Mouse (Mus musculus): Measurements from ENCODE around the gene Gm3012. TPM values are rescaled to one million over a fixed set of nuclear protein-coding genes. Genes with fewer than 3 reads are reported as not detected.
"Not testable (repeated sequence)": the region's sequence is repeated elsewhere in the genome, so short reads cannot be mapped to it uniquely, and the experiment has no call there.

The Gm3012 gene
- polyA plus RNA-seq (2015; fragmentation: Nextera tagmentation; extraction: Ambion mirVana): not detected in 2 replicates

DNA sequence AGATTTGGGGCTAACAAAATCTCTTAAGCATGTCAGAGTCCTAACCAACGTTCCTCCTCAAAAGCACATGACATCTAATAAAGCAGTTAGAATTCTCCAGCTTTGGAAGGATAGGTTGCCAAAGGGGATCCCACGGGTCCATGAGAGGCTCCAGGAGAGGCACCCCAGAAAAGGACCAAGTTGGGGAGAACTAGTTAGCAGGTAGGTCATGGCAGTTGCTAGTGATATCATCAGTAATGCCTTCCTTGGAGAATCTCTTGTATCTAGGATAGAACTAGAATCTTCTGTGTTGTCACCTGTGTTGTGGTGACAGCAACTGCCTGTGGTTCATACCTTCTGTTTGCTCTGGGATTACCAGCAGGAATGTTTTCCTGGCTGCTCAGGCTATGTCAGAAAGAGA, at the start of gene Gm3012:
Gene Gm3012, plus strand, starts transcription at position 301 of the 400 bp plus-strand sequence.
- not testable (repeated sequence) for H3K27me3 ChIP-seq; H3K4me3 ChIP-seq (replicated peaks); ATAC-seq (ENCODE audit: insufficient number of reproducible peaks, low FRiP score, low TSS enrichment, low read depth); H3K4me2 ChIP-seq (replicated peaks); H3K36me3 ChIP-seq; H3K9me3 ChIP-seq (replicated peaks); H3K9ac ChIP-seq; H3K4me1 ChIP-seq; H3K27ac ChIP-seq (replicated peaks)
- no CpG with 5 or more reads among the region's 2 CpGs for WGBS

DNA sequence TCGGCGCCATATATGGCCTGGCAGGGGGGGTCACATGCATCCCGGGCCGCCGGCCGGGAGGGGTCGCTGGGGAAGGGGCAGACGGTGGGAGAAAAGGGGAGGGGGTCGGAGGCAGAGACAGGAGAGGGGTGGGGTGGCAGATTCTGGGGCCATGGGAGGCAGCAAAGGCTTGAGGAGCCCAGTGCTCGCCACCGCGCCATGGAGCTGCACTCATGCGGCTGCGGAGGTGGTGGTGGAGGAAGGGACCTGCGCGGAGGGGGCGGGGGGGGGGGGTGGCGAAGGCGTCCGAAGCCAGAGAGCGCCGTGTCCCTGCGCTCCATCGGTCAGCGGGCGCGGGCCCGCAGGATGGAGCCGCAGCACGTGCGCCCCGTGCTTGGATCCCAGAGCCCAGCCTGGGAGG, 17.4 kb downstream of the Gm3012 start, which contains the start of gene Gm3020:
Gene Gm3020, plus strand, starts transcription at position 301 of the 400 bp plus-strand sequence.
- H3K9ac ChIP-seq; H3K4me1 ChIP-seq; H3K4me3 ChIP-seq (replicated peaks); H3K27ac ChIP-seq (replicated peaks); H3K27me3 ChIP-seq; ATAC-seq (ENCODE audit: insufficient number of reproducible peaks, low FRiP score, low TSS enrichment, low read depth); H3K9me3 ChIP-seq (replicated peaks); H3K4me2 ChIP-seq (replicated peaks); H3K36me3 ChIP-seq: not testable (repeated sequence)
- WGBS: no CpG with 5 or more reads among the region's 32 CpGs

DNA sequence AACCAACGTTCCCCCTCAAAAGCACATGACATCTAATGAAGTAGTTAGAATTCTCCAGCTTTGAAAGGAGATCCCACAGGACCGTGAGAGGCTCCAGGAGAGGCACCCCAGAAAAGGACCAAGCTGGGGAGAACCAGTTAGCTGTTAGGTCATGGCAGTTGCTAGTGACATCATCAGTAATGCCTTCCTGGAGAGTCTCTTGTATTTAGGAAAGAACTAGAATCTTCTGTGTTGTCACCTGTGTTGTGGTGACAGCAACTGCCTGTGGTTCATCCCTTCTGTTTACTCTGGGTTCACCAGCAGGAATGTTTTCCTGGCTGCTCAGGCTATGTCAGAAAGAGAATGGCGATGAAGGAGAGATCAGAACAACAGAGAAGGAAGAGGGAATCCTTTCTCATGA, 54.2 kb downstream of the Gm3012 start, which contains the start of gene Gm3043:
Gene Gm3043, plus strand, starts transcription at position 301 of the 400 bp plus-strand sequence.
- H3K9ac ChIP-seq; H3K9me3 ChIP-seq (replicated peaks); H3K4me3 ChIP-seq (replicated peaks); H3K4me2 ChIP-seq (replicated peaks); H3K36me3 ChIP-seq; H3K27me3 ChIP-seq; H3K27ac ChIP-seq (replicated peaks); ATAC-seq (ENCODE audit: insufficient number of reproducible peaks, low FRiP score, low TSS enrichment, low read depth); H3K4me1 ChIP-seq: not testable (repeated sequence)
- WGBS: no CpG with 5 or more reads among the region's 3 CpGs

Other genes with a start within 250 kb of the Gm3012 start
- not detected in 2 replicates for gene Gm10413, start 239.4 kb upstream of the Gm3012 start, polyA plus RNA-seq (2015; fragmentation: Nextera tagmentation; extraction: Ambion mirVana)
- gene Gm10409, start 221.9 kb upstream of the Gm3012 start, polyA plus RNA-seq (2015; fragmentation: Nextera tagmentation; extraction: Ambion mirVana): 0.56 and 0.57 TPM in 2 replicates
- 0.43 TPM in 1 of 2 replicates, not detected in the other for gene Gm3005, start 206.4 kb upstream of the Gm3012 start, polyA plus RNA-seq (2015; fragmentation: Nextera tagmentation; extraction: Ambion mirVana)
- gene Gm10408, start 185.1 kb upstream of the Gm3012 start, polyA plus RNA-seq (2015; fragmentation: Nextera tagmentation; extraction: Ambion mirVana): not detected in 2 replicates
- 0.56 and 0.57 TPM in 2 replicates for gene Gm3020, start 17.5 kb downstream of the Gm3012 start, polyA plus RNA-seq (2015; fragmentation: Nextera tagmentation; extraction: Ambion mirVana)
- not detected in 2 replicates for gene Gm3043, start 54.3 kb downstream of the Gm3012 start, polyA plus RNA-seq (2015; fragmentation: Nextera tagmentation; extraction: Ambion mirVana)
- gene Gm3002, start 175.6 kb downstream of the Gm3012 start, polyA plus RNA-seq (2015; fragmentation: Nextera tagmentation; extraction: Ambion mirVana): not detected in 2 replicates
- gene Gm3033, start 211.7 kb downstream of the Gm3012 start, polyA plus RNA-seq (2015; fragmentation: Nextera tagmentation; extraction: Ambion mirVana): not detected in 2 replicates
- gene Gm2916, start 249.7 kb downstream of the Gm3012 start, polyA plus RNA-seq (2015; fragmentation: Nextera tagmentation; extraction: Ambion mirVana): not detected in 2 replicates

All from embryonic facial prominence, embryonic 15.5 days (tissue).